Mouse (Mus musculus): ENCODE measurements around the gene Npc2. TPM values are rescaled to one million over a fixed set of nuclear protein-coding genes. Genes with fewer than 3 reads are reported as not detected.

The Npc2 gene
- total and polyA plus RNA-seq, 3 experiments, result 73.4 to 98.5 (median 89.0) TPM

DNA sequence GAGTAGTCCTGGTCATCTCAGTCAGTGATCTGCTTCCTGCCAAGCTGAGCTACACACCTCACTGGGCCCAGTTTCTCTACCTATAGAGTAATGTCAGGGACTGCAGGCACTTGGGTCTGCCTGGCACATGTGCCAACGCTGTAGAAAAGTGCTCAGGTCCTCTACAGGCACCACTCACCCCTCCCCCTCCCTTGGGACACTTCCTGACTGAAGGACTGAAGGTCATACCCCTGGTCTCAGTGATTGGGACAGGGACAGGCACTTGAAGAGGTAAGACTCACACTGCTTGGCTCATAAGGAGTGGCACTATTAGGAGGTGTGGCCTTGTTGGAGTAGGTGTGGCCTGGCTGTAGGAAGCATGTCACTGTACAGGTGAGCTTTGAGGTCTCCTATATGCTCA is 37.9 kb upstream of the Npc2 start:
- Histone ChIP-seq H3K27ac (ENCODE audit: insufficient read depth, low read depth) (no peak overlapping the region), H3K27me3 (replicated peaks) (no peaks in the 10 kb centered on the region), H3K4me2 (ENCODE audit: insufficient read depth, low read depth, poor library complexity, severe bottlenecking) (no peak overlapping the region), H3K79me2 (replicated peaks; ENCODE audit: control insufficient read depth, extremely low read depth, insufficient read depth, poor library complexity, severe bottlenecking) (no peaks in the 10 kb centered on the region), H3K9ac (ENCODE audit: insufficient read depth, low read depth) (no peak overlapping the region), H3K4me1 (ENCODE audit: control insufficient read depth in 1 of 2, insufficient read depth in 2 of 2) (peaks cover 4 to 37% of the 10 kb centered on the region in 2 experiments; a peak in 2 of 4 replicates), H3K9me3 (replicated peaks; ENCODE audit: low read length) (no peaks in the 10 kb centered on the region), H3K4me3 (replicated peaks in 1 of 3; ENCODE audit: low read depth in 2 of 3, low read length in 2 of 3, poor library complexity in 1 of 3) (no peak overlapping the region), H3K36me3 (replicated peaks in 1 of 2; ENCODE audit: control insufficient read depth in 1 of 2, insufficient read depth in 1 of 2, low read length in 1 of 2) (no peaks in the 10 kb centered on the region)
- no peak for DNase-seq (ENCODE audit: extremely low read depth)
- TF ChIP-seq MYC (IDR thresholded peaks at IDR 0.05; ENCODE audit: low read depth, low read length) (no peak), E2F4 (IDR thresholded peaks at IDR 0.05; ENCODE audit: insufficient replicate concordance, low read depth, low read length) (no peak), CTCF (conservative IDR thresholded peaks at IDR 0.05 in 1 of 2, IDR thresholded peaks at IDR 0.05 in 1 of 2; ENCODE audit: low read depth in 2 of 2, low read length in 2 of 2) (no peak), POLR2A (IDR thresholded peaks at IDR 0.05; ENCODE audit: low read depth, low read length) (no peak), JUN (IDR thresholded peaks at IDR 0.05; ENCODE audit: insufficient read depth, low read depth, low read length) (no peak), BHLHE40 (IDR thresholded peaks at IDR 0.05; ENCODE audit: low read depth, low read length) (no peak), SIN3A (IDR thresholded peaks at IDR 0.05; ENCODE audit: low read length) (no peak), USF2 (conservative IDR thresholded peaks at IDR 0.05; ENCODE audit: low read depth, low read length) (no peak), TCF12 (IDR thresholded peaks at IDR 0.05; ENCODE audit: low read depth, low read length) (no peak), ETS1 (conservative IDR thresholded peaks at IDR 0.05; ENCODE audit: low read depth, low read length) (no peak), NELFE (IDR thresholded peaks at IDR 0.05; ENCODE audit: low read depth, low read length) (no peak), RCOR1 (conservative IDR thresholded peaks at IDR 0.05; ENCODE audit: low read depth, low read length) (no peak)
- dilution Hi-C loops (cut with MboI; ENCODE audit: extremely low pct_ligation_motif_present, extremely low pct_unique_long_range_greater_than_20kb, low sequenced_read_pairs) (no loop called here), in situ Hi-C loops (cut with MboI; ENCODE audit: low pct_ligation_motif_present, low pct_unique_long_range_greater_than_20kb, low sequenced_read_pairs) (loop anchor here (25.0 kb wide), 1 partner anchor 176 kb away; the partner anchor contains the start of gene Ylpm1)

DNA sequence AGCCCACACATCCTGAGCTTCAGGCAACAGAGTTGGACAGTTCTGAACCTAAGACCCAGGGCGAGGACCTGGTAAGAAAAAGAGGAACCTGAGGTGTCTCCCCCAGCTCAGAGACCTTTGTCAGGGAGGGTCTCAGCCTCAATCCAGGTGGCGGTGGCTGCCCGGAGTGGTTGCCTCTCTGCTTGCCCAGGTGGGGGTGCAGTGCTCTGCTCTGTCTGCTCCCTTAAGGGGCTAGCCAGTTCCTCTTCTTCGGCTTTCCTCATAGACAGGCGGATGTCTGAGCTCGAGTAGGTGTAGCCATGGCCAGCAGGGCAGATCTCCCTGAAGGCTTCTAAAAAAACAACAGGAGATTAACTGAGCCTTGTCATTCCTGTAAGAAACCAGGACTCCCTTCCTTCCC is 36.1 kb upstream of the Npc2 start:
- H3K79me2 ChIP-seq (replicated peaks; ENCODE audit: control insufficient read depth, extremely low read depth, insufficient read depth, poor library complexity, severe bottlenecking), result no peaks in the 10 kb centered on the region
- H3K27me3 ChIP-seq (replicated peaks), result no peaks in the 10 kb centered on the region
- H3K27ac ChIP-seq (ENCODE audit: insufficient read depth, low read depth), result no peak overlapping the region
- no peaks in the 10 kb centered on the region for H3K36me3 ChIP-seq (replicated peaks in 1 of 2; ENCODE audit: control insufficient read depth in 1 of 2, insufficient read depth in 1 of 2, low read length in 1 of 2)
- no peak for TF ChIP-seq CHD2 (IDR thresholded peaks at IDR 0.05; ENCODE audit: low read length)
- TF ChIP-seq JUN (IDR thresholded peaks at IDR 0.05; ENCODE audit: insufficient read depth, low read depth, low read length), result no peak
- TF ChIP-seq HCFC1 (IDR thresholded peaks at IDR 0.05; ENCODE audit: low read depth, low read length), result no peak
- TF ChIP-seq TCF12 (IDR thresholded peaks at IDR 0.05; ENCODE audit: low read depth, low read length), result no peak
- TF ChIP-seq ZMIZ1 (IDR thresholded peaks at IDR 0.05; ENCODE audit: low read depth, low read length), result no peak
- no peak for TF ChIP-seq IRF4 (IDR thresholded peaks at IDR 0.05; ENCODE audit: low read depth, low read length)
- TF ChIP-seq MEF2A (IDR thresholded peaks at IDR 0.05; ENCODE audit: borderline replicate concordance, low read depth, low read length), result no peak
- TF ChIP-seq USF2 (conservative IDR thresholded peaks at IDR 0.05; ENCODE audit: low read depth, low read length), result no peak
- no peak for TF ChIP-seq MYC (IDR thresholded peaks at IDR 0.05; ENCODE audit: low read depth, low read length)
- TF ChIP-seq POLR2A (IDR thresholded peaks at IDR 0.05; ENCODE audit: low read depth, low read length), result no peak
- TF ChIP-seq MAFK (IDR thresholded peaks at IDR 0.05; ENCODE audit: insufficient replicate concordance, low read length), result no peak
- no peak for TF ChIP-seq SMC3 (IDR thresholded peaks at IDR 0.05; ENCODE audit: low read depth, low read length)
- no peak for TF ChIP-seq PAX5 (IDR thresholded peaks at IDR 0.05; ENCODE audit: low read length)
- no peak for TF ChIP-seq KAT2A (IDR thresholded peaks at IDR 0.05; ENCODE audit: insufficient replicate concordance, low read length)
- no peak for TF ChIP-seq SIN3A (IDR thresholded peaks at IDR 0.05; ENCODE audit: low read length)
- no peak for TF ChIP-seq E2F4 (IDR thresholded peaks at IDR 0.05; ENCODE audit: insufficient replicate concordance, low read depth, low read length)
- no peak for TF ChIP-seq BHLHE40 (IDR thresholded peaks at IDR 0.05; ENCODE audit: low read depth, low read length)
- in situ Hi-C loops (cut with MboI; ENCODE audit: low pct_ligation_motif_present, low pct_unique_long_range_greater_than_20kb, low sequenced_read_pairs) (loop anchor here (5.0 to 25.0 kb wide), 2 partner anchors 38 to 178 kb away; partner anchors contain the start of gene Ylpm1), dilution Hi-C loops (cut with MboI; ENCODE audit: extremely low pct_ligation_motif_present, extremely low pct_unique_long_range_greater_than_20kb, low sequenced_read_pairs) (no loop called here)
- peak; percentile 29 for DNase-seq (ENCODE audit: extremely low read depth)
- peaks cover 4 to 39% of the 10 kb centered on the region in 2 experiments; a peak in 2 of 4 replicates for H3K4me1 ChIP-seq (ENCODE audit: control insufficient read depth in 1 of 2, insufficient read depth in 2 of 2)
- no peak overlapping the region for H3K9ac ChIP-seq (ENCODE audit: insufficient read depth, low read depth)
- H3K9me3 ChIP-seq (replicated peaks; ENCODE audit: low read length), result no peaks in the 10 kb centered on the region
- no peak overlapping the region for H3K4me2 ChIP-seq (ENCODE audit: insufficient read depth, low read depth, poor library complexity, severe bottlenecking)
- no peak overlapping the region for H3K4me3 ChIP-seq (replicated peaks in 1 of 3; ENCODE audit: low read depth in 2 of 3, low read length in 2 of 3, poor library complexity in 1 of 3)

Data from CH12.LX (cell line).